Mouse (Mus musculus): ENCODE measurements around the gene Tuba3b. TPM values are rescaled to one million over a fixed set of nuclear protein-coding genes. Genes with fewer than 3 reads are reported as not detected.

Gene Tuba3b
- not detected in 2 replicates for polyA plus RNA-seq (2012; rRNA removed)

- Histone ChIP-seq H3K27ac (ENCODE audit: insufficient read depth, low read depth, low read length) (no peak within 1 kb of the TSS), H3K4me3 (ENCODE audit: low read depth, low read length) (no peak within 1 kb of the TSS)
- 98% methylated on average over 31 of the region's 31 CpGs for WGBS
Measured at GRCm38 (mm10) chr6:145615666-145616210, at the start of gene Tuba3b. Gene Tuba3b, plus strand, starts transcription at chr6:145615757.

DNA sequence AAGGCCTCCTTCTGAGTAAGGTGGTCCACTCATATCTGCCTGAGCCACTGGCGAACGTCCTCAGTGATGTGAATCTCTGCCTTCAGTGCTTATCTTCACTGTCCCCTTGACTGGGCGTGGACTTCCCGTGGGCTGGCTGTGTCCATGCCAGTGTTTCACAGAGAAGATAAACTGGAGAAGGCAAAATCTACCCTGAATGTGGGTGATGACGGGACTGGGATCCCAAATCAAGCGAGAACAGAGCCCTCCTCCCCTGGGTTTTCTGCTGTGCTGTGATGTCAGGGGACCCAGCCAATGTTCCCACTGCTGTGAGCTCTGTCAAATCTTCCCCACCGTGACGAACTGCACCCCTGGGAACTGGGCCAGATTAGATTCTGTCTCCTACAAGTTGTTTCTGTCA lies 48.3 kb upstream of the Tuba3b start:
- Histone ChIP-seq H3K27ac (ENCODE audit: insufficient read depth, low read depth, low read length) (no peak overlapping the region), H3K4me1 (ENCODE audit: control insufficient read depth, insufficient read depth, insufficient read length, low read length) (no peaks in the 10 kb centered on the region), H3K36me3 (ENCODE audit: control insufficient read depth, insufficient read depth, low read length) (no peaks in the 10 kb centered on the region), H3K27me3 (ENCODE audit: control insufficient read depth, insufficient read depth, low read length) (no peaks in the 10 kb centered on the region), H3K4me3 (ENCODE audit: low read depth, low read length) (no peak overlapping the region)
- WGBS, result 49% methylated on average over 8 of the region's 8 CpGs
- TF ChIP-seq POLR2A (IDR thresholded peaks at IDR 0.05; ENCODE audit: low read depth, low read length) (no peak), CTCF (IDR thresholded peaks at IDR 0.05; ENCODE audit: extremely low read depth, insufficient read length, insufficient replicate concordance, low read depth, low read length) (no peak)

More at GRCm38 (mm10) chr6:145615666-145616210, at the start of gene Tuba3b:
- no peaks in the 10 kb centered on the region; the same call in 1 of the 2 replicates for H3K4me1 ChIP-seq (ENCODE audit: control insufficient read depth, insufficient read depth, insufficient read length, low read length)
- no peaks in the 10 kb centered on the region for H3K27me3 ChIP-seq (ENCODE audit: control insufficient read depth, insufficient read depth, low read length)
- TF ChIP-seq CTCF (IDR thresholded peaks at IDR 0.05; ENCODE audit: extremely low read depth, insufficient read length, insufficient replicate concordance, low read depth, low read length), result no peak
- TF ChIP-seq POLR2A (IDR thresholded peaks at IDR 0.05; ENCODE audit: low read depth, low read length), result no peak
- H3K36me3 ChIP-seq (ENCODE audit: control insufficient read depth, insufficient read depth, low read length), result no peaks in the 10 kb centered on the region

- Histone ChIP-seq H3K27ac (ENCODE audit: insufficient read depth, low read depth, low read length) (no peak overlapping the region), H3K36me3 (ENCODE audit: control insufficient read depth, insufficient read depth, low read length) (no peaks in the 10 kb centered on the region), H3K27me3 (ENCODE audit: control insufficient read depth, insufficient read depth, low read length) (no peaks in the 10 kb centered on the region), H3K4me1 (ENCODE audit: control insufficient read depth, insufficient read depth, insufficient read length, low read length) (no peaks in the 10 kb centered on the region), H3K4me3 (ENCODE audit: low read depth, low read length) (no peak overlapping the region)
- no peak for TF ChIP-seq POLR2A (IDR thresholded peaks at IDR 0.05; ENCODE audit: low read depth, low read length)
- TF ChIP-seq CTCF (IDR thresholded peaks at IDR 0.05; ENCODE audit: extremely low read depth, insufficient read length, insufficient replicate concordance, low read depth, low read length), result no peak
- 88% methylated on average over 3 of the region's 3 CpGs for WGBS
Measured at GRCm38 (mm10) chr6:145567832-145568231, 47.7 kb upstream of the Tuba3b start.

DNA sequence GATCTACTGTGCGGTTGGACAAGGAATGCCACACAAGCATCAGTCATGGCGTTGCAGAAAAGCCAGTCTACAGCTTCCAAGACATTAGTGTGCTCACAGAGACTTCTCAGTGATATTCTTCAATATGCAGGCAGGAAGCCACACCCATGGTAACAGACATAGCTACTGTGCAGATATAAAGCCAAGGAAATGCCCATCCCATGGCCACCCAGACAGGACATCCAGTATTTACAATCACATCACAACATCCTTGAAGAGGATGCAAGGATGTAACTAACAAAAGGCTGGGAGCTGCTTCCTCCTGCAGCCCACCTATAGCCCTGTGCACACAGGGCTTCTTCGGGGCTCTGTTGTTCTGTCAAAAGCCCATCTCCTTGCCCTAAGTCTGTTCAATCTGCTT lies 46.9 kb upstream of the Tuba3b start:
- WGBS, result 87% methylated on average over 3 of the region's 3 CpGs
- H3K4me1 ChIP-seq (ENCODE audit: control insufficient read depth, insufficient read depth, insufficient read length, low read length), result no peaks in the 10 kb centered on the region
- H3K4me3 ChIP-seq (ENCODE audit: low read depth, low read length), result no peak overlapping the region
- H3K36me3 ChIP-seq (ENCODE audit: control insufficient read depth, insufficient read depth, low read length), result no peaks in the 10 kb centered on the region
- TF ChIP-seq POLR2A (IDR thresholded peaks at IDR 0.05; ENCODE audit: low read depth, low read length), result no peak
- TF ChIP-seq CTCF (IDR thresholded peaks at IDR 0.05; ENCODE audit: extremely low read depth, insufficient read length, insufficient replicate concordance, low read depth, low read length), result no peak
- H3K27ac ChIP-seq (ENCODE audit: insufficient read depth, low read depth, low read length), result no peak overlapping the region
- H3K27me3 ChIP-seq (ENCODE audit: control insufficient read depth, insufficient read depth, low read length), result no peaks in the 10 kb centered on the region

GRCm38 (mm10) chr6:145573250-145574013 lies 42.1 kb upstream of the Tuba3b start:
- Histone ChIP-seq H3K4me3 (ENCODE audit: low read depth, low read length) (no peak overlapping the region), H3K36me3 (ENCODE audit: control insufficient read depth, insufficient read depth, low read length) (no peaks in the 10 kb centered on the region), H3K4me1 (ENCODE audit: control insufficient read depth, insufficient read depth, insufficient read length, low read length) (no peaks in the 10 kb centered on the region), H3K27ac (ENCODE audit: insufficient read depth, low read depth, low read length) (no peak overlapping the region), H3K27me3 (ENCODE audit: control insufficient read depth, insufficient read depth, low read length) (no peaks in the 10 kb centered on the region)
- TF ChIP-seq POLR2A (IDR thresholded peaks at IDR 0.05; ENCODE audit: low read depth, low read length), result no peak
- no peak for TF ChIP-seq CTCF (IDR thresholded peaks at IDR 0.05; ENCODE audit: extremely low read depth, insufficient read length, insufficient replicate concordance, low read depth, low read length)
- WGBS, result 77% methylated on average over 6 of the region's 6 CpGs

- Histone ChIP-seq H3K36me3 (ENCODE audit: control insufficient read depth, insufficient read depth, low read length) (no peaks in the 10 kb centered on the region), H3K4me3 (ENCODE audit: low read depth, low read length) (no peak overlapping the region), H3K4me1 (ENCODE audit: control insufficient read depth, insufficient read depth, insufficient read length, low read length) (no peaks in the 10 kb centered on the region), H3K27ac (ENCODE audit: insufficient read depth, low read depth, low read length) (no peak overlapping the region), H3K27me3 (ENCODE audit: control insufficient read depth, insufficient read depth, low read length) (no peaks in the 10 kb centered on the region)
- 95% methylated on average over 4 of the region's 4 CpGs for WGBS
- TF ChIP-seq POLR2A (IDR thresholded peaks at IDR 0.05; ENCODE audit: low read depth, low read length), result no peak
- no peak for TF ChIP-seq CTCF (IDR thresholded peaks at IDR 0.05; ENCODE audit: extremely low read depth, insufficient read length, insufficient replicate concordance, low read depth, low read length)
Measured at GRCm38 (mm10) chr6:145576762-145577161, 38.8 kb upstream of the Tuba3b start.

- no peak for TF ChIP-seq CTCF (IDR thresholded peaks at IDR 0.05; ENCODE audit: extremely low read depth, insufficient read length, insufficient replicate concordance, low read depth, low read length)
- TF ChIP-seq POLR2A (IDR thresholded peaks at IDR 0.05; ENCODE audit: low read depth, low read length), result no peak
- WGBS, result 48% methylated on average over 10 of the region's 10 CpGs
Measured at GRCm38 (mm10) chr6:145578457-145579185, 36.9 kb upstream of the Tuba3b start.

More at GRCm38 (mm10) chr6:145578457-145579185, 36.9 kb upstream of the Tuba3b start:
- no peaks in the 10 kb centered on the region for H3K36me3 ChIP-seq (ENCODE audit: control insufficient read depth, insufficient read depth, low read length)
- no peak overlapping the region for H3K27ac ChIP-seq (ENCODE audit: insufficient read depth, low read depth, low read length)
- H3K4me3 ChIP-seq (ENCODE audit: low read depth, low read length), result no peak overlapping the region
- no peaks in the 10 kb centered on the region for H3K27me3 ChIP-seq (ENCODE audit: control insufficient read depth, insufficient read depth, low read length)
- no peaks in the 10 kb centered on the region for H3K4me1 ChIP-seq (ENCODE audit: control insufficient read depth, insufficient read depth, insufficient read length, low read length)

Data from small intestine, adult 2 months (tissue).